8 mouse cellular contexts compared by ENCODE assay signal in the genomic region with DNA sequence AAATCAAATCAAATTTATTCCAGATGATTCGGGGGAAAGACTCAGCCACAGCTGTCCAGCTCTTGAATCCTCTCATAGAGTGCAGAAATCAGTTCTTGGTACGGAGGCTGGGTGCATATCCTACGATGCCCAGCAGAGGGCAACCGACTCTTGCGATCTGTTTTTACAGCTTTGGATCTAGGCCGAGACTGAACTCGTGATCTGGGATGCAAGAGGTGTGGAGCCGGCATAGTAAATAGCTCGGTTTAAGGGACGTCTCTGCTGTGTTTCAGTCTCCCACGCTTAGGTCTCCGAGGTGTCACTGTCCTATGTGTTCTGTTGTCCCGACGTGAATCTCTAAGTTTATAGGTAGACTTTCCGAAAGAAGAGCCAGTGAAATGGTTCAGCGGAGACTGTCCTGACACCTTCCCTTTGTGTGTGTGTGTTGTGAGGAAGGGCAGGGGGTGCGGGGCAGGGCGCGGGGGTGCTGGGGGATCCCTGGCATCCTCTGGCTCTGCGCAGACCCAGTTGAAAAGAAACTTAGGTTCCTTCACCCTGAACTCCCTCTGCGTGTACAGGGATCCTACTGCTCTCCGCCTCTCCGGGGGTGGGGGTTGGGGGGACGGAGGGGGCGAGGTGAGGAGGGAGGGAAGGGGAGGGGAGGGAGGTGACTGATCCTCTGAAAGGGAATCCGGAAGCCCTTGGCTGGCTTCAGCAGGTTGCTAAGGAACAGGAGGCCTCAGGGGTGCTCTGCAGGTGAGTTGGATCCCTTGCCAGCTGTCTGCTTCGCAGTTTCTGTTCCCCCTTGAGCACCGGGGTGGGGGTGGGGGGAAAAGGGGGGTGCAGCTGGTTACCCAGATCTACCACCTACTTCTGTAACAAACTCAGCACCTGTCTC. TPM values are rescaled to one million over a fixed set of nuclear protein-coding genes. Genes with fewer than 3 reads are reported as not detected.
DNase-seq lines count a peak whose midpoint lies in the region; ATAC-seq and TF ChIP-seq lines count a peak whose summit lies in the region.

No protein-coding gene starts in this region.

- H3K36me3 ChIP-seq in embryonic facial prominence, embryonic 11.5 days (replicated peaks; ENCODE audit: control insufficient read depth, insufficient read depth, low read depth, low read length): no peaks in the 10 kb centered on the region
- no peaks in the 10 kb centered on the region for H3K36me3 ChIP-seq in limb, embryonic 11.5 days (ENCODE audit: control insufficient read depth, insufficient read depth, low read length)
- no peaks in the 10 kb centered on the region for H3K36me3 ChIP-seq in midbrain, embryonic 15.5 days (replicated peaks)
- no peaks in the 10 kb centered on the region for H3K36me3 ChIP-seq in spleen, adult 2 months (ENCODE audit: control insufficient read depth, insufficient read depth, low read length)

- H3K4me3 ChIP-seq in embryonic facial prominence, embryonic 11.5 days (ENCODE audit: low read depth, low read length): peak overlapping the region; percentile 9; the same call in 1 of the 2 replicates
- no peak overlapping the region for H3K4me3 ChIP-seq in limb, embryonic 11.5 days (ENCODE audit: low read depth, low read length)
- peak overlapping the region; percentile 21 for H3K4me3 ChIP-seq in midbrain, embryonic 15.5 days
- peak overlapping the region; percentile 32 for H3K4me3 ChIP-seq in spleen, adult 2 months (ENCODE audit: extremely low read depth, insufficient read depth, insufficient read length)

- peak overlapping the region; percentile 29 for H3K4me2 ChIP-seq in embryonic facial prominence, embryonic 11.5 days (ENCODE audit: low read depth, low read length)
- peak overlapping the region; percentile 21; the same call in 1 of the 2 replicates for H3K4me2 ChIP-seq in limb, embryonic 11.5 days (ENCODE audit: low read depth, severe bottlenecking)
- H3K4me2 ChIP-seq in midbrain, embryonic 15.5 days: peak overlapping the region; percentile 41

- H3K27me3 ChIP-seq in embryonic facial prominence, embryonic 11.5 days (ENCODE audit: control insufficient read depth, insufficient read depth, low read length): no peaks in the 10 kb centered on the region
- H3K27me3 ChIP-seq in limb, embryonic 11.5 days (ENCODE audit: control insufficient read depth, insufficient read depth, low read length): no peaks in the 10 kb centered on the region
- 0 out of 2 replicates have a peak, but pooled peaks cover 5% of the 10 kb centered on the region for H3K27me3 ChIP-seq in midbrain, embryonic 15.5 days (replicated peaks)
- 0 out of 2 replicates have a peak, but pooled peaks cover 1% of the 10 kb centered on the region for H3K27me3 ChIP-seq in spleen, adult 2 months (ENCODE audit: control insufficient read depth, insufficient read depth, low read length)

- no peak overlapping the region for H3K27ac ChIP-seq in embryonic facial prominence, embryonic 11.5 days (replicated peaks; ENCODE audit: low read depth, low read length)
- H3K27ac ChIP-seq in limb, embryonic 11.5 days (replicated peaks; ENCODE audit: low read depth, low read length): no peak overlapping the region
- H3K27ac ChIP-seq in midbrain, embryonic 15.5 days: 0 out of 2 replicates have a peak overlapping the region, but pooled peaks have one; percentile 19
- H3K27ac ChIP-seq in spleen, adult 2 months (ENCODE audit: insufficient read depth, low read length): no peak overlapping the region

- peak; percentile 46 for ATAC-seq in embryonic facial prominence, embryonic 11.5 days (replicated peaks; ENCODE audit: insufficient number of reproducible peaks, low FRiP score, low TSS enrichment, low read depth)
- no peak for ATAC-seq in limb, embryonic 11.5 days (ENCODE audit: insufficient number of reproducible peaks, low FRiP score, low TSS enrichment, low read depth)
- ATAC-seq in midbrain, embryonic 15.5 days (replicated peaks): peak; percentile 70

- H3K9me3 ChIP-seq in embryonic facial prominence, embryonic 11.5 days (replicated peaks; ENCODE audit: control insufficient read depth, low read length): no peaks in the 10 kb centered on the region
- no peaks in the 10 kb centered on the region for H3K9me3 ChIP-seq in limb, embryonic 11.5 days (ENCODE audit: control insufficient read depth, low read length)
- no peaks in the 10 kb centered on the region for H3K9me3 ChIP-seq in midbrain, embryonic 15.5 days

- WGBS in embryonic facial prominence, embryonic 11.5 days: 2% methylated on average over 28 of the region's 28 CpGs
- WGBS in limb, embryonic 11.5 days: 2% methylated on average over 28 of the region's 28 CpGs
- 4% methylated on average over 28 of the region's 28 CpGs for WGBS in midbrain, embryonic 15.5 days
- WGBS in spleen, adult 2 months: 4% methylated on average over 28 of the region's 28 CpGs

- no peak overlapping the region for H3K9ac ChIP-seq in embryonic facial prominence, embryonic 11.5 days (replicated peaks; ENCODE audit: low read length)
- H3K9ac ChIP-seq in limb, embryonic 11.5 days (ENCODE audit: low read length): no peak overlapping the region
- no peak overlapping the region for H3K9ac ChIP-seq in midbrain, embryonic 15.5 days

- peak; percentile 84; the same call in 1 of the 2 replicates for TF ChIP-seq CTCF in spleen, adult 2 months (IDR thresholded peaks at IDR 0.05; ENCODE audit: extremely low read depth, insufficient read depth, insufficient read length, insufficient replicate concordance)

- TF ChIP-seq POLR2A in spleen, adult 2 months (IDR thresholded peaks at IDR 0.05; ENCODE audit: low read depth, low read length): no peak

- H3K4me1 ChIP-seq in embryonic facial prominence, embryonic 11.5 days (ENCODE audit: control insufficient read depth, insufficient read depth, low read length): no peaks in the 10 kb centered on the region
- peaks cover 7% of the 10 kb centered on the region; the same call in 1 of the 2 replicates for H3K4me1 ChIP-seq in limb, embryonic 11.5 days (ENCODE audit: control insufficient read depth, insufficient read depth, low read length)
- peaks cover 10% of the 10 kb centered on the region for H3K4me1 ChIP-seq in midbrain, embryonic 15.5 days
- H3K4me1 ChIP-seq in spleen, adult 2 months (ENCODE audit: control insufficient read depth, insufficient read depth, insufficient read length): no peaks in the 10 kb centered on the region; the same call in 1 of the 2 replicates

- DNase-seq in 3134 (ENCODE audit: extremely low read depth, insufficient read length, low spot score): peak; percentile 26
- peak; percentile 70 for DNase-seq in adrenal gland, postnatal 25 days
- DNase-seq in embryonic facial prominence, embryonic 11.5 days (ENCODE audit: low spot score): peak; percentile 95
- peak; percentile 74 to 89 for DNase-seq in heart, adult 18-20 months
- DNase-seq in kidney, adult 18-20 months: peak; percentile 85
- DNase-seq in limb, embryonic 11.5 days (ENCODE audit: low spot score): peak; percentile 92
- peak; percentile 49 to 69 for DNase-seq in spleen, adult 2 months (ENCODE audit: low read depth in 1 of 2, low spot score in 2 of 2)

RNA-seq across cellular contexts. Expression of gene Srsf2, which starts 32.6 kb away (rescaled TPM):
- total RNA-seq in adrenal gland, postnatal 25 days (2021): 254 and 258 TPM in 2 replicates
- 1,064 and 1,163 TPM in 2 replicates for polyA plus RNA-seq in embryonic facial prominence, embryonic 11.5 days (2014; fragmentation: Nextera tagmentation; extraction: Ambion mirVana)
- 100 to 1,000 TPM in 1 of 2 experiments, 10 to 100 TPM in 1; 89.2 to 109 TPM for total RNA-seq in heart, adult 18-20 months (2021)
- 1,044 and 1,058 TPM in 2 replicates for polyA plus RNA-seq in limb, embryonic 11.5 days (2014; fragmentation: Nextera tagmentation; extraction: Ambion mirVana)
- 535 and 551 TPM in 2 replicates for polyA plus RNA-seq in midbrain, embryonic 15.5 days (2015; fragmentation: Nextera tagmentation; extraction: Ambion mirVana)
- polyA plus RNA-seq in spleen, adult 2 months (2012; rRNA removed): 546 and 923 TPM in 2 replicates

RNA-seq across cellular contexts. Expression of gene Mgat5b, which starts 33.1 kb away (rescaled TPM):
- total RNA-seq in adrenal gland, postnatal 25 days (2021): 0.57 and 0.94 TPM in 2 replicates
- 1.5 and 2.0 TPM in 2 replicates for polyA plus RNA-seq in embryonic facial prominence, embryonic 11.5 days (2014; fragmentation: Nextera tagmentation; extraction: Ambion mirVana)
- total RNA-seq in heart, adult 18-20 months (2021): under 1 TPM; 0.10 to 0.15 TPM
- 0.62 and 0.99 TPM in 2 replicates for polyA plus RNA-seq in limb, embryonic 11.5 days (2014; fragmentation: Nextera tagmentation; extraction: Ambion mirVana)
- 28.3 and 28.6 TPM in 2 replicates for polyA plus RNA-seq in midbrain, embryonic 15.5 days (2015; fragmentation: Nextera tagmentation; extraction: Ambion mirVana)
- not detected in 2 replicates for polyA plus RNA-seq in spleen, adult 2 months (2012; rRNA removed)

RNA-seq across cellular contexts. Expression of gene Mfsd11, which starts 33.3 kb away (rescaled TPM):
- 39.6 and 41.7 TPM in 2 replicates for total RNA-seq in adrenal gland, postnatal 25 days (2021)
- polyA plus RNA-seq in embryonic facial prominence, embryonic 11.5 days (2014; fragmentation: Nextera tagmentation; extraction: Ambion mirVana): 33.9 and 35.7 TPM in 2 replicates
- total RNA-seq in heart, adult 18-20 months (2021): 10 to 100 TPM; 30.7 to 33.7 TPM
- 28.0 and 31.5 TPM in 2 replicates for polyA plus RNA-seq in limb, embryonic 11.5 days (2014; fragmentation: Nextera tagmentation; extraction: Ambion mirVana)
- polyA plus RNA-seq in midbrain, embryonic 15.5 days (2015; fragmentation: Nextera tagmentation; extraction: Ambion mirVana): 51.5 and 51.8 TPM in 2 replicates
- polyA plus RNA-seq in spleen, adult 2 months (2012; rRNA removed): 14.2 and 15.7 TPM in 2 replicates

RNA-seq across cellular contexts. Expression of gene Jmjd6, which starts 42.3 kb away (rescaled TPM):
- total RNA-seq in adrenal gland, postnatal 25 days (2021): 28.4 and 38.5 TPM in 2 replicates
- 74.2 and 75.1 TPM in 2 replicates for polyA plus RNA-seq in embryonic facial prominence, embryonic 11.5 days (2014; fragmentation: Nextera tagmentation; extraction: Ambion mirVana)
- 10 to 100 TPM; 37.5 to 42.3 TPM for total RNA-seq in heart, adult 18-20 months (2021)
- 81.4 and 81.8 TPM in 2 replicates for polyA plus RNA-seq in limb, embryonic 11.5 days (2014; fragmentation: Nextera tagmentation; extraction: Ambion mirVana)
- 73.8 and 75.1 TPM in 2 replicates for polyA plus RNA-seq in midbrain, embryonic 15.5 days (2015; fragmentation: Nextera tagmentation; extraction: Ambion mirVana)
- polyA plus RNA-seq in spleen, adult 2 months (2012; rRNA removed): 21.7 and 23.3 TPM in 2 replicates

RNA-seq across cellular contexts. Expression of gene Mettl23, which starts 42.4 kb away (rescaled TPM):
- total RNA-seq in adrenal gland, postnatal 25 days (2021): 21.7 and 29.6 TPM in 2 replicates
- 67.0 and 67.8 TPM in 2 replicates for polyA plus RNA-seq in embryonic facial prominence, embryonic 11.5 days (2014; fragmentation: Nextera tagmentation; extraction: Ambion mirVana)
- 10 to 100 TPM; 38.3 to 46.4 TPM for total RNA-seq in heart, adult 18-20 months (2021)
- 61.3 and 68.0 TPM in 2 replicates for polyA plus RNA-seq in limb, embryonic 11.5 days (2014; fragmentation: Nextera tagmentation; extraction: Ambion mirVana)
- 63.9 and 64.6 TPM in 2 replicates for polyA plus RNA-seq in midbrain, embryonic 15.5 days (2015; fragmentation: Nextera tagmentation; extraction: Ambion mirVana)
- 30.9 and 35.7 TPM in 2 replicates for polyA plus RNA-seq in spleen, adult 2 months (2012; rRNA removed)

Comparison
In these comparisons a context has a peak if more than half of its experiments do, and no peak if none do; other contexts are left out.
1. DNase-seq: peak in every context shown above with its lines; median percentile 95 in embryonic facial prominence, embryonic 11.5 days; 92 in limb, embryonic 11.5 days; 85 in kidney, adult 18-20 months; 82 in heart, adult 18-20 months; 70 in adrenal gland, postnatal 25 days; 59 in spleen, adult 2 months; 26 in 3134.